Mouse (Mus musculus): Measurements from ENCODE around the gene Gm9887.

- TF ChIP-seq CTCF (IDR thresholded peaks at IDR 0.05; ENCODE audit: control insufficient read depth, insufficient read depth, insufficient read length), result no peak
- TF ChIP-seq MAX (IDR thresholded peaks at IDR 0.05), result no peak
- TF ChIP-seq MYOG (IDR thresholded peaks at IDR 0.05; ENCODE audit: control insufficient read depth, extremely low read depth, insufficient read length), result no peak
- no peak for TF ChIP-seq USF1 (IDR thresholded peaks at IDR 0.05; ENCODE audit: low read depth)
Measured at GRCm38 (mm10) chr12:69393076-69393475, 20.8 kb upstream of the Gm9887 start.
